Mouse (Mus musculus) G1E (cell line): ENCODE results near the gene Zdhhc13.

Experiments used
- CTCF ChIP-seq: IDR thresholded peaks from 2 replicates; pipeline ENCODE4 v1.5.1; 2012; ENCODE audit warnings: low read depth, low read length, inconsistent platforms, mixed read lengths
- GATA1 ChIP-seq: IDR thresholded peaks from 2 replicates; pipeline ENCODE4 v1.6.1; 2012; ENCODE audit warnings: borderline replicate concordance, low read length, inconsistent platforms, mixed read lengths
- GATA2 ChIP-seq: IDR thresholded peaks from 2 replicates; pipeline ENCODE4 v1.6.1; 2012; ENCODE audit warnings: low read depth, low read length, inconsistent platforms, borderline replicate concordance
- TAL1 ChIP-seq: conservative IDR thresholded peaks from 2 replicates; pipeline ENCODE4 v1.6.1; 2012; ENCODE audit warnings: low read depth, low read length, inconsistent platforms, mixed read lengths

DNA sequence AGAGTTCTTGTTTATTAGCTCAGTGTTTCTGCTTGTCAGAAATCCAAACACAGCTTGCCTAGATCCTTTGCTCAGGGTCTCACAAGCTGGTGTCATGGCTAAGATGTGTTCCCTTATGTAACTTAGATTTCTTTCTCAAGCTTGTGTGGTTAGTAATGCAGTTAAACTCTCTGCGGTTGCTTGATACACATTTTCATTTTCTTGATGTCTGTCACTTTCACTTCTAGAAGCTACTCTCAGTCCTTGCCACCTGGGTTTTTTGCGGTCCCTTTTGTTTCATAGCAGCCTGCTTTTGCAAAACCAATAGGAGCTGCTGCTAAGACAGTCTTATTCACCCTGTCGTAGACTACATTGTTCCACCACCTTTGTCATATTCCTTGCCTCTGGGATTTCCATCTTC lies 6.3 kb downstream of the Zdhhc13 start:
- TF ChIP-seq CTCF (no peak), GATA1 (no peak), TAL1 (no peak), GATA2 (no peak)
